Mouse (Mus musculus) liver, embryonic 14.5 days (tissue): ENCODE measurements at regions not wholly inside any gene's neighbourhood (a gene's known extent, or its start where the extent isn't known, plus 50 kb on each side); places are given as distances from the start of the nearest gene placed in this dataset.

ENCODE experiments used
- ATAC-seq: fragments of 200-750 bp; cut with Nextera tagmentation; 2 replicates; pipeline ENCODE4 v1.8.0; 2017; ENCODE audit warnings: moderate number of reproducible peaks, mild to moderate bottlenecking, moderate library complexity; ENCODE audit not compliant: insufficient read depth
- DNase-seq, 3 experiments: peaks; one replicate each; pipeline ENCODE4 v3.0.0-alpha.2; 2012 to 2013; ENCODE audit warnings: low read depth in 3 of 3, low spot score in 3 of 3
- H3K27ac ChIP-seq: fragments of 300-500 bp; sonication (generic); 2 replicates; pipeline ENCODE4 v1.5.1; 2014; ENCODE audit warnings: moderate library complexity, mild to moderate bottlenecking, control low read depth, inconsistent platforms
- H3K27me3 ChIP-seq: fragments of 300-500 bp; sonication (generic); 2 replicates; pipeline ENCODE4 v1.6.1; 2014; ENCODE audit warnings: mild to moderate bottlenecking, low read length, moderate library complexity; ENCODE audit not compliant: control insufficient read depth, insufficient read depth
- H3K36me3 ChIP-seq: fragments of 300-500 bp; sonication (generic); replicated peaks from 2 replicates; pipeline ENCODE4 v1.6.1; 2014; ENCODE audit warnings: low read depth; ENCODE audit not compliant: control insufficient read depth, insufficient read depth
- H3K4me1 ChIP-seq, 2 experiments: fragments of 200-500 bp in 1 of 2; fragments of 300-500 bp in 1 of 2; sonication (generic) in 1 of 2; replicated peaks; 2 replicates each; pipeline ENCODE4 v1.6.1; 2012 to 2014; ENCODE audit warnings: antibody characterized with exemption in 1 of 2, inconsistent platforms in 1 of 2, low read length in 1 of 2; ENCODE audit not compliant: control insufficient read depth in 2 of 2, insufficient read depth in 2 of 2
- H3K4me2 ChIP-seq: fragments of 300-500 bp; sonication (generic); 2 replicates; pipeline ENCODE4 v1.6.1; 2014; ENCODE audit warnings: low read depth, mild to moderate bottlenecking, control low read depth, moderate library complexity
- H3K4me3 ChIP-seq, 2 experiments: fragments of 200-500 bp in 1 of 2; fragments of 300-500 bp in 1 of 2; sonication (generic) in 1 of 2; 2 replicates each; pipeline ENCODE4 v1.5.1; 2012 to 2014; ENCODE audit warnings: low read depth in 2 of 2, low read length in 2 of 2, mild to moderate bottlenecking in 2 of 2, control low read depth in 1 of 2, inconsistent platforms in 1 of 2, moderate library complexity in 1 of 2; ENCODE audit not compliant: insufficient read depth in 1 of 2
- H3K9ac ChIP-seq: fragments of 300-500 bp; sonication (generic); replicated peaks from 2 replicates; pipeline ENCODE4 v1.6.1; 2014; ENCODE audit warnings: mild to moderate bottlenecking, control low read depth, moderate library complexity
- H3K9me3 ChIP-seq: fragments of 300-500 bp; sonication (generic); 2 replicates; pipeline ENCODE4 v1.6.1; 2016; ENCODE audit warnings: low read length, mixed read lengths; ENCODE audit not compliant: control insufficient read depth
- CTCF ChIP-seq: IDR thresholded peaks from 2 replicates; pipeline ENCODE4 v1.5.1; 2016; ENCODE audit warnings: antibody characterized with exemption, low read depth, control low read depth
- EP300 ChIP-seq: IDR thresholded peaks from 2 replicates; pipeline ENCODE4 v1.6.1; 2016; ENCODE audit warnings: antibody characterized with exemption, low read depth
- WGBS: fragments of 180-500 bp; shearing (Covaris S2); extraction: QIAGEN DNeasy Blood & Tissue Kit; methylation state at CpG from one replicate; pipeline ENCODE4 v1.1.7; 2014; ENCODE audit not compliant: insufficient replicate concordance; 5-methylcytosine and 5-hydroxymethylcytosine counted together

DNA sequence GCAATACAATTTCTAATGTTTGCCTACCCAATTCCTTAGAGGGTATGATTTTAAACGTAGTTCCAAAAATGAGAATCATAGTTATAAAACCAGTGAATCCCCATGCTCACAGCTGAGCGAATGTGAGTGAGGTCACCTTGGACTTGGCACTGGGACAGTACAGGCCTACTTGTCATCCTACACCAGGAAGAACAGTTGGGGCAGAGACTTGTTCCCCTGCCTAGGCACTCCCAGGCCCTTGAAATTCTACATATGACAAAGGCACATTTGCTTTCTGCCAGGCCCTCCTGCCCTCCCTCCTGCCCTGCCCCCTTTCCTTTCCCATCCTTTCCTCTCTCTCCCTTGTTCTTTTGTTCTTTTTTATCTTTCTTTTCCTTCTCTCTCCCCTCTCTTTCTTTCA is 50.0 kb upstream of the Usp6nl start:
- Histone ChIP-seq H3K27ac (no peak overlapping the region), H3K4me2 (no peak overlapping the region), H3K4me1 (peaks cover 0 to 13% of the 10 kb centered on the region in 2 experiments; a peak in 2 of 4 replicates), H3K9ac (no peak overlapping the region), H3K9me3 (no peaks in the 10 kb centered on the region), H3K4me3 (no peak overlapping the region), H3K27me3 (no peaks in the 10 kb centered on the region), H3K36me3 (no peaks in the 10 kb centered on the region)
- TF ChIP-seq CTCF (no peak), EP300 (no peak)
- DNase-seq (no peak), ATAC-seq (no peak)
- 78% methylated on average over 2 of the region's 2 CpGs for WGBS
